Mouse (Mus musculus) lung, postnatal 0 days (tissue): ENCODE data around the gene Fam53a.
A peak's percentile ranks its signal among the peaks of the same experiment; 100 is the strongest.

Experiments used
- CTCF ChIP-seq: IDR thresholded peaks from 2 replicates; pipeline ENCODE4 v1.5.1; 2016; ENCODE audit warnings: antibody characterized with exemption, mild to moderate bottlenecking
- EP300 ChIP-seq: IDR thresholded peaks from 2 replicates; pipeline ENCODE4 v1.6.1; 2016; ENCODE audit warnings: antibody characterized with exemption, mild to moderate bottlenecking, control low read depth

DNA sequence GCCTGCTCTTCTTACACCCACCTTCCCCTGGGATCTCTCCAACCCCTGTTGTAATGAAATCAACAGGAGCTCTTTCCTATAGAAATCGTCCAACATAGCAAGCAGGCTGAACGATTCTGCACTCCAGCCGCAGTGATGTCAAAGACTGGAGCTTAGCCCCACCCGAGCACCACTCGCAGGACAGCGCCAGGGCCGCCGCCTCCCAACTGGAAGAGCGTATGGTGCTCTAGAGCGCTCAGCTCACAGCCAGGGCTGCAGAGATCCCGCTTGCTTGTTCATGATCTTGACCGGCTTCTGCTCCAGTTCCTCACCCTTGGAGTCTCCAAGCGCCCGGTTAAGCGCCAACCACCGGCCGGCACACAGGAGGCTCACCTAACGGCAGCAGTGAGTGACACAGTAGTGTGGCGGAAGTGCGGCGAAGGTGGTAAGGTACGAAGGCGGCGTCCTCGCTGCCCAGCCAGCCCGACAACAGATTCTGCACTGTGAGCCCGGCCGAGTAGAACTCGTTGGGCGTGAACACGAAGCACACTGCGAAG is 27.9 kb upstream of the Fam53a start:
- 0 out of 2 replicates have a peak, but pooled peaks have one; percentile 7 for TF ChIP-seq CTCF
- no peak for TF ChIP-seq EP300
